Mouse (Mus musculus) adrenal gland, adult 2 months (tissue): ENCODE data around the gene Rab26. TPM values are rescaled to one million over a fixed set of nuclear protein-coding genes. Genes with fewer than 3 reads are reported as not detected.

ENCODE experiments used
- DNase-seq: peaks from one replicate; pipeline ENCODE4 v3.0.0; 2021
- polyA plus RNA-seq: library from polyadenylated mRNA; depleted of rRNA; stranded (reverse); fragments of >200 nt; gene quantifications from 2 replicates; pipeline ENCODE4 v1.2.3, GENCODE M21; 2012
- total RNA-seq, 2 experiments: library from RNA; stranded (reverse); gene quantifications; 2 replicates each; pipeline ENCODE4 v1.2.3; 2021

The Rab26 gene
- total and polyA plus RNA-seq, 3 experiments = 0.65 to 1.8 (median 0.98) TPM

GRCm38 (mm10) chr17:24546234-24546633 is 12.2 kb upstream of the Rab26 start:
- no peak for DNase-seq

- no peak for DNase-seq
Measured at GRCm38 (mm10) chr17:24545247-24545646, 11.2 kb upstream of the Rab26 start.

- DNase-seq = no peak
Measured at GRCm38 (mm10) chr17:24544613-24545012, 10.6 kb upstream of the Rab26 start.

GRCm38 (mm10) chr17:24540375-24540774 is 6.4 kb upstream of the Rab26 start:
- DNase-seq = no peak

- no peak for DNase-seq
Measured at GRCm38 (mm10) chr17:24538950-24539349, 4.9 kb upstream of the Rab26 start.

- no peak for DNase-seq
Measured at GRCm38 (mm10) chr17:24537536-24537935, 3.5 kb upstream of the Rab26 start.

- DNase-seq = no peak
Measured at GRCm38 (mm10) chr17:24535300-24535699, 1.3 kb upstream of the Rab26 start.

- peak; percentile 92 for DNase-seq
Measured at GRCm38 (mm10) chr17:24533099-24533992, 664 bp downstream of the Rab26 start.

GRCm38 (mm10) chr17:24532045-24532444 is 2.0 kb downstream of the Rab26 start:
- no peak for DNase-seq

GRCm38 (mm10) chr17:24531064-24531463 is 2.9 kb downstream of the Rab26 start:
- DNase-seq = no peak

GRCm38 (mm10) chr17:24530361-24531050 is 3.5 kb downstream of the Rab26 start:
- DNase-seq = no peak

- no peak for DNase-seq
Measured at GRCm38 (mm10) chr17:24529883-24530282, 4.1 kb downstream of the Rab26 start.

GRCm38 (mm10) chr17:24529007-24529451 is 5.0 kb downstream of the Rab26 start:
- no peak for DNase-seq

- no peak for DNase-seq
Measured at GRCm38 (mm10) chr17:24528560-24528918, 5.5 kb downstream of the Rab26 start.

- peak; percentile 94 for DNase-seq
Measured at GRCm38 (mm10) chr17:24527723-24528559, 6.1 kb downstream of the Rab26 start, which contains the start of gene Traf7. Gene Traf7, minus strand, starts transcription at chr17:24527938.

GRCm38 (mm10) chr17:24527315-24527714 is 6.7 kb downstream of the Rab26 start:
- no peak for DNase-seq

GRCm38 (mm10) chr17:24524734-24525133 is 9.3 kb downstream of the Rab26 start:
- no peak for DNase-seq

- no peak for DNase-seq
Measured at GRCm38 (mm10) chr17:24520450-24520849, 13.6 kb downstream of the Rab26 start.

- no peak for DNase-seq
Measured at GRCm38 (mm10) chr17:24514270-24515257, 19.4 kb downstream of the Rab26 start.

- DNase-seq = peak; percentile 66
Measured at GRCm38 (mm10) chr17:24513609-24514008, 20.4 kb downstream of the Rab26 start.
